In genomic region chr10:125265901-125266300, GRCm38 (mm10) we compare ENCODE assay signal across 13 mouse cellular contexts.
DNase-seq lines count a peak whose midpoint lies in the region; ATAC-seq and TF ChIP-seq lines count a peak whose summit lies in the region.
"Had no signal": no experiment of that assay in that cellular context is flagged by ENCODE, and none has a peak within 500 bp of the region (broad histone marks: within the 10 kb centered on the region; RNA-seq: fewer than 3 reads in every experiment).

No protein-coding gene starts in this region.

- peaks cover 9% of the 10 kb centered on the region for H3K4me1 ChIP-seq in cerebellum, adult 2 months (ENCODE audit: control insufficient read depth, insufficient read depth, low read length)
- H3K4me1 ChIP-seq in heart, embryonic 15.5 days (replicated peaks), result peaks cover 19% of the 10 kb centered on the region
- H3K4me1 ChIP-seq in intestine, postnatal 0 days (replicated peaks; ENCODE audit: control insufficient read depth, insufficient read depth, low read length), result no peaks in the 10 kb centered on the region
- no peaks in the 10 kb centered on the region for H3K4me1 ChIP-seq in liver, embryonic 11.5 days (replicated peaks; ENCODE audit: control insufficient read depth, insufficient read depth, low read length)
- H3K4me1 ChIP-seq: liver, embryonic 15.5 days; midbrain, embryonic 15.5 days had no signal

- POLR2A ChIA-PET in Patski (lab: Charles Lee), result no interaction called here

- no peak for TF ChIP-seq CTCF in cerebellum, adult 2 months (IDR thresholded peaks at IDR 0.05; ENCODE audit: borderline replicate concordance, insufficient read depth, low read depth, low read length)
- TF ChIP-seq CTCF in Patski (IDR thresholded peaks at IDR 0.05), result no peak
- no peak for TF ChIP-seq CTCF in intestine, postnatal 0 days (IDR thresholded peaks at IDR 0.05; ENCODE audit: low read depth)

- H3K36me3 ChIP-seq in heart, embryonic 15.5 days, result no peaks in the 10 kb centered on the region
- H3K36me3 ChIP-seq in intestine, postnatal 0 days (ENCODE audit: control insufficient read depth, insufficient read depth), result no peaks in the 10 kb centered on the region
- no peaks in the 10 kb centered on the region for H3K36me3 ChIP-seq in liver, embryonic 11.5 days (ENCODE audit: control insufficient read depth, insufficient read depth, low read length)
- H3K36me3 ChIP-seq: hindbrain, embryonic 13.5 days; liver, embryonic 15.5 days; midbrain, embryonic 15.5 days had no signal

- H3K4me3 ChIP-seq in cerebellum, adult 2 months (replicated peaks; ENCODE audit: insufficient read depth, low read depth, low read length), result no peak overlapping the region
- no peak overlapping the region for H3K4me3 ChIP-seq in heart, embryonic 15.5 days
- H3K4me3 ChIP-seq in intestine, postnatal 0 days (ENCODE audit: low read depth, low read length), result no peak overlapping the region
- H3K4me3 ChIP-seq in liver, embryonic 11.5 days (ENCODE audit: low read depth, low read length), result no peak overlapping the region
- H3K4me3 ChIP-seq: hindbrain, embryonic 13.5 days; liver, embryonic 15.5 days; midbrain, embryonic 15.5 days had no signal

- H3K27me3 ChIP-seq in cerebellum, adult 2 months (ENCODE audit: control insufficient read depth, insufficient read depth, low read length), result no peaks in the 10 kb centered on the region
- no peaks in the 10 kb centered on the region for H3K27me3 ChIP-seq in heart, embryonic 15.5 days
- H3K27me3 ChIP-seq in Patski, result no peaks in the 10 kb centered on the region
- H3K27me3 ChIP-seq in intestine, postnatal 0 days (replicated peaks; ENCODE audit: control insufficient read depth, insufficient read depth, low read length), result no peaks in the 10 kb centered on the region
- H3K27me3 ChIP-seq in liver, embryonic 11.5 days (replicated peaks; ENCODE audit: control insufficient read depth, insufficient read depth, low read length), result no peaks in the 10 kb centered on the region
- H3K27me3 ChIP-seq: hindbrain, embryonic 13.5 days; liver, embryonic 15.5 days; midbrain, embryonic 15.5 days had no signal

- TF ChIP-seq POLR2A in cerebellum, adult 2 months (IDR thresholded peaks at IDR 0.05; ENCODE audit: borderline replicate concordance, insufficient read depth, low read length), result no peak

- CTCF ChIA-PET in Patski (lab: Charles Lee), result interaction anchor here (0.9 to 1.7 kb wide), 6 partner anchors 82 to 272 kb away, joined by 3 to 7 read pairs (median 4); no protein-coding TSS in a partner anchor

- no peaks in the 10 kb centered on the region for H3K9me3 ChIP-seq in heart, embryonic 15.5 days (replicated peaks)
- H3K9me3 ChIP-seq in intestine, postnatal 0 days (ENCODE audit: control insufficient read depth), result no peaks in the 10 kb centered on the region
- H3K9me3 ChIP-seq in liver, embryonic 11.5 days (ENCODE audit: control insufficient read depth, low read length), result no peaks in the 10 kb centered on the region
- H3K9me3 ChIP-seq: hindbrain, embryonic 13.5 days; liver, embryonic 15.5 days; midbrain, embryonic 15.5 days had no signal

- H3K4me2 ChIP-seq in heart, embryonic 15.5 days, result peak overlapping the region; percentile 40
- peak overlapping the region; percentile 48 for H3K4me2 ChIP-seq in intestine, postnatal 0 days (replicated peaks; ENCODE audit: low read depth)
- H3K4me2 ChIP-seq in liver, embryonic 11.5 days, result no peak overlapping the region
- H3K4me2 ChIP-seq: hindbrain, embryonic 13.5 days; liver, embryonic 15.5 days; midbrain, embryonic 15.5 days had no signal

- whole genome bisulfite sequencing in cerebellum, adult 2 months, result 22% methylated on average over 9 of the region's 9 CpGs
- 14% methylated on average over 9 of the region's 9 CpGs for WGBS in heart, embryonic 15.5 days
- WGBS in intestine, postnatal 0 days, result 38% methylated on average over 9 of the region's 9 CpGs
- 73% methylated on average over 9 of the region's 9 CpGs for WGBS in liver, embryonic 11.5 days

- no peak overlapping the region for H3K9ac ChIP-seq in heart, embryonic 15.5 days
- H3K9ac ChIP-seq in intestine, postnatal 0 days (ENCODE audit: low read depth, low read length), result no peak overlapping the region
- H3K9ac ChIP-seq in liver, embryonic 11.5 days (ENCODE audit: low read depth, low read length), result no peak overlapping the region
- H3K9ac ChIP-seq: hindbrain, embryonic 13.5 days; liver, embryonic 15.5 days; midbrain, embryonic 15.5 days had no signal

- no peak overlapping the region for H3K27ac ChIP-seq in cerebellum, adult 2 months (ENCODE audit: insufficient read depth, low read length)
- peak overlapping the region; percentile 26; the same call in 1 of the 2 replicates for H3K27ac ChIP-seq in heart, embryonic 15.5 days
- H3K27ac ChIP-seq in intestine, postnatal 0 days (ENCODE audit: low read depth, low read length), result no peak overlapping the region
- H3K27ac ChIP-seq in liver, embryonic 11.5 days (ENCODE audit: low read depth, low read length), result no peak overlapping the region
- H3K27ac ChIP-seq: hindbrain, embryonic 13.5 days; liver, embryonic 15.5 days; midbrain, embryonic 15.5 days had no signal

- ATAC-seq in heart, embryonic 15.5 days (replicated peaks; ENCODE audit: insufficient number of reproducible peaks, insufficient read depth, low FRiP score, low read depth), result peak; percentile 63
- peak; percentile 38 for ATAC-seq in Patski
- ATAC-seq in intestine, postnatal 0 days, result peak; percentile 67
- ATAC-seq in liver, embryonic 11.5 days (replicated peaks; ENCODE audit: low FRiP score), result no peak
- ATAC-seq: midbrain, embryonic 15.5 days had no signal

- in situ Hi-C loops in Patski (cut with MboI; ENCODE audit: low pct_unique_long_range_greater_than_20kb), result loop anchor here (10.0 kb wide), 1 partner anchor 269 kb away; no protein-coding TSS in a partner anchor

- peak; percentile 17 to 23 for DNase-seq in cerebellum, adult 2 months
- no peak for DNase-seq in cerebellum, adult 9-11 months
- DNase-seq in heart, adult 11 months, result no peak
- DNase-seq in Patski (ENCODE audit: low read depth, low spot score), result no peak
- no peak for DNase-seq in liver, embryonic 11.5 days (ENCODE audit: low spot score)
- DNase-seq in adipocyte (ENCODE audit: low spot score), result no peak
- DNase-seq: B cell, adult 2 months; right cerebral cortex, postnatal 25 days had no signal

Comparison
In these comparisons a context has a peak if more than half of its experiments do, and no peak if none do; other contexts are left out.
1. DNase-seq: peak in cerebellum, adult 2 months (2 of 2); none in cerebellum, adult 9-11 months (single experiment), heart, adult 11 months (single experiment), Patski (single experiment), liver, embryonic 11.5 days (single experiment) and adipocyte (single experiment).